Mouse (Mus musculus): ENCODE measurements at regions not wholly inside any gene's neighbourhood (a gene's known extent, or its start where the extent isn't known, plus 50 kb on each side); places are given as distances from the start of the nearest gene placed in this dataset.

DNA sequence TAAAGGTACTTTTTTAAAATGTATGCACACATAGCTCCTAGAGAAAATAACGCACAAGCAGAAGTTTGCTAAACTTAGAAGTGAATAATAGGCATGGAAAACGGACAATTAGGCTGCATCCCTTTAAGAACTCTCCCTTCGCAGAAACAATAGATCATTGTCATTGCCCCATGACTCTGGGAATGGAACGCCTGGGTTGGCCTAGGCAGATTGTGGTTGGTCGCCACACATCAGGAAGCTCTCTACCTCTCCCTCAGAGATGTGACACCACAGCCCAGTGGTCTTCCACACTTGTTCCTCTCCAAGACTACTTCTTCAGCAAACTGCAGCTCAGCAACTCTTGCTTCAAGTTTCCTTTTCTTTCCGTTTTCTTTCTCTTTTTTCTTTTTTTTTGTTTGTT, 247.8 kb downstream of the Gxylt1 start:
- TF ChIP-seq POLR2A (IDR thresholded peaks at IDR 0.05; ENCODE audit: insufficient read depth, low read depth, low read length) (no peak), CTCF (IDR thresholded peaks at IDR 0.05; ENCODE audit: insufficient read depth, low read depth, low read length) (no peak)

Measured in olfactory bulb, adult 2 months (tissue).